Mouse (Mus musculus): Measurements from ENCODE around the gene Fat4.

GRCm38 (mm10) chr3:38938136-38938535, 51.4 kb downstream of the Fat4 start:
- TF ChIP-seq USF1 (IDR thresholded peaks at IDR 0.05; ENCODE audit: low read depth) (no peak), POLR2A (IDR thresholded peaks at IDR 0.05; ENCODE audit: insufficient read length, low read depth) (no peak), E2F4 (IDR thresholded peaks at IDR 0.05; ENCODE audit: insufficient read depth) (no peak), TCF12 (IDR thresholded peaks at IDR 0.05; ENCODE audit: insufficient read depth, poor library complexity, severe bottlenecking) (no peak), MYOG (IDR thresholded peaks at IDR 0.05; ENCODE audit: control insufficient read depth in 1 of 3, insufficient read depth in 1 of 3, insufficient read length in 2 of 3, low read depth in 2 of 3) (no peak), MAX (IDR thresholded peaks at IDR 0.05; ENCODE audit: low read depth) (no peak), TCF3 (IDR thresholded peaks at IDR 0.05; ENCODE audit: insufficient read length, low read depth) (no peak), POLR2AphosphoS2 (IDR thresholded peaks at IDR 0.05; ENCODE audit: insufficient read length, low read depth) (no peak)

All from myocyte (in vitro differentiated cells).